Mouse (Mus musculus) frontal cortex, adult 2 months (tissue): ENCODE measurements around the gene Rbm45. TPM values are rescaled to one million over a fixed set of nuclear protein-coding genes. Genes with fewer than 3 reads are reported as not detected.

ENCODE experiments used
- DNase-seq, 2 experiments: peaks; one replicate each; pipeline ENCODE4 v3.0.0; 2022; ENCODE audit warnings: low spot score in 1 of 2; ENCODE audit errors: extremely low spot score in 1 of 2
- polyA plus RNA-seq: library from polyadenylated mRNA; depleted of rRNA; stranded (reverse); fragments of >200 nt; gene quantifications from 2 replicates; pipeline ENCODE4 v1.2.3, GENCODE M21; 2012; rRNA removed

Rbm45 gene
- polyA plus RNA-seq = 23.6 and 29.4 TPM in 2 replicates

DNA sequence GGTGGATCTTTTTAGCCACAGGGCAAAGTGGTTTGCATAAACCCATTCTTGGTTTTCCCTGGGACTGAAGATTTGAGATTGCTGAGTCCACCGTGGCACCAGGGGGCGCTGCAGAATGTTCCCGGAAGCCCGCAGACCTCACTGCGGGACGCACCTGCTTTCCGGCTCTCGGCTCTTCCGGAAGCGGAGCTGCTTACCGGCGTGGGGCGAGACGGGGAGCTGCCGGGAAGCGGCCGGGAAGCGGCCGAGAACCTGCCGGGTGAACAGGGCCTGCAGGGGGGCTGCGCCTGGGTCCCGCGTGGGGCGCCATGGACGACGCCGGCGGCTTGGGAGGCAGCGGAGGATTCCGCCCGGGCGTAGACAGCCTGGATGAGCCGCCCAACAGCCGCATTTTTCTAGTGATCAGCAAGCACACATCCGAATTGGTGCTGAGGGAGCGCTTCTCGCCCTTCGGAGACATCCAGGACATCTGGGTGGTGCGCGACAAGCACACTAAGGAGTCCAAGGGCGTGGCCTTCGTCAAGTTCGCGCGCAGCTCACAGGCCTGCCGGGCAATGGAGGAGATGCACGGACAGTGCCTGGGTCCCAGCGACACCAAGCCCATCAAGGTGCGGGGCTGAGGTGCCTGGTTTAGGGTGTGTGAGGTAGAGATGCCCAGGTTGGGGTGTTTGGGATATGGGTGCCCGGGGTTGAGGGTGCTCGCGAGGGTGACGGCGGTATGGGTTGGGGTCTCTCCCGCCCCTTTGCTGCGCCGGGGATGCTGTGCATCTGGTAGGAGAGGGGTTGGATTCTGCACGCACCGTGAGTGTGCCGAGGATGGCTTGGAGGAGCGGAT lies at the start of gene Rbm45:
Gene Rbm45 (plus strand): TSS at position 164 of the 835 bp plus-strand sequence.
- DNase-seq = peak; percentile 49 to 94

DNA sequence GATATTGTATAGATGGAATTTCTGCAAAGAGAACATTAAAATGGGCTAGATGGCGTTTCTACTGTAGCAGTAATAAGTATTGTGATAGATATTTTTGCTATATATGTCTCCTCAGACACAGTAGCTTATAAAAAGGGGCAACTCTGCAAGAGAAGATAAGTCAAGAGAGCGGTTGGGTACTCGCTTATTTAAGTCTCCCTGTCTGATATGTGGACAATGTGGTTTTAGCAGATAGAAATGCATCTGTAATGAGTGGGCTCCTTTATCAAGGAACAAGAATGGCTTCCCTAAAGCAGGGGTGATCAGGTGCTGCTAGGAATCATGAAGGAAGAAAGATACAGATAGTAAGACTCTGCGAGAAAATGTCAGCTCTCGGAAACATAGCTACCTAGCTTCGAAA lies 49.4 kb upstream of the Rbm45 start:
- DNase-seq = no peak

DNA sequence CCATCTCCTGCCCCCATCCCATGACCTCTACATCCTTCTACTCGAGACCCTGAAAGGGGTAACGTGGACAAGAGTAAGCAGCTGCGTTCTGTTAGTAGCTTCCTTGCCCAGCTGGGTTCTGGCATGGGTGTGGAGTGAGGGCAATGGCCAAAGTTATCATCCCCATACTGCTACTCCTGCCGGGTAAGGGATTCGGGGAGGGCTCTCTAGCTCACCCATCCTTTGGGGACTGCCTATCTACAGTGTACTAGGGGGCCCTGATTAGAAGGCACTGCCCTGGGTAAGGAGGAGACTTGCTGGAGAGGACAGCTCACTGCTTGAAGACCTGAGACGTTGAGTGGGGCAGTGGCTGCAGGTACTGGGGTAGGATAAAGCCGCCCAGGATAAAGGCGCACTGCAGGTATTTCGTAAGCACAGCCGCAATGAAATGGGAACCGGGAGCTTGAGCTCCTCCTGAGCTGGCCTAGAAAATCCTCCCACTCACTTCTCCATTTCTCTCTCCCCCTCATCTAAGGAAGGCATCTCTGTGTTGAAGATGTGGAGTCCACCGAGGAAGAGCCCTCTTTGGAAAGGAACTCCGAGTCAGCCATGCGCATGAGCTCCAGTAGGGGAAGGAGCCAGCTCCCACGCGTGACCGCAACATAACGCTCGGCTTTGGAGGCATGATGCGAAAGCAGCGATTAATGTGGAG lies 46.5 kb upstream of the Rbm45 start:
- DNase-seq = peak; percentile 10 to 39

DNA sequence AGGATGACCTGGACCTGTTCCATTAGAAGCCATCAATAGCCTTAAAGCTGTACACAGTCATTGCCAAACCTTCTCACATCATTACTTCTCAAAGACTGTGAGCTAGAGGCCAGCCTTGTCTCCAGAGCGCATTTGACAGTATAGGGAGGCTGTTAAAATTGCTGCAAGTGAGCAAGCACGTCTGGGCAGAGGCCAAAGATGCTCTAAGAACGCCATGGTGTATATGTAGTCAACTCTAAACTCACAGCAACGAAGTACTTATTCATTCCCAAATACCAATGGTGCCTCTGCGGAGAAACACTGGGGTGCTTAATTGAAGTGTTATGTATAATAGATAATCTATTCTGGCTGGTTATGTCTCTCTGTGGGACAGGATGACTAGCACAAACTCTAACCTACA lies 45.3 kb upstream of the Rbm45 start:
- DNase-seq = no peak

DNA sequence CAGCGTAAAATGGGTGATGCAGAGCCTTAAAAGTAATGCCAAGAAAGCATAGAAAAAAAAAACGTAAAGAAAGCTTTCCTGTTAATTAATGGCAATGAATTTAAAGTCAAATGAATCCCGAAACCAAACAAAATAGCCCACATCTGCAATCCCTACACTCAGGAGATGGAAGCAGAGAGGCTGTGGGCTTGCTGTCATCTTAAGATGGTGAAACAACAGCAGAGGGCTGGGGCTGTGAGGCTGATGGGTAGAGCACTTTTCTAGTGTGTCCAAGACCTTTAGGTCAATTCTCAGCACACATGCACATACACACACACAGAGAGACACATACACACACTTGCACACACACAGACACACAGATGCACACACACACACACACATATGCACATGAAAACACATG lies 43.6 kb upstream of the Rbm45 start:
- no peak for DNase-seq

DNA sequence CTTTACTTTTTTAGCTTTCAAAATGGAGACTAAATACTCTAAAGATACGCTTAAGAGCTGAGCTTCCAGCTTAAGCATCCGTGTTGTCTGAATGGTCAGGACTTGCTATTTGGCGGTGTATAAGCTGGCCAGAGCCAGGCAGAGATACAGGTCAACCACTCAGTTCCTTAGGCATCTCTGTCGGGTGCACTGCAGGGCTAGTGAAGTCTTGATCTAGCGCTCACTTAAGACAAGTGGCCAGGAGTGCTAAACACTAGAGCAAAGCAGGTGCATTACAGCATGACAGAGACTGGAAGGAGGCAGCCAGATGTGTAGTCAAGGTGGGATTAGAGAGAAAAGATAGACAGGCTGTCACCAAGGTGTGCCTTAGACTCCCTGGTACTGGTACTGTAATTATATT lies 39.7 kb upstream of the Rbm45 start:
- DNase-seq = no peak

DNA sequence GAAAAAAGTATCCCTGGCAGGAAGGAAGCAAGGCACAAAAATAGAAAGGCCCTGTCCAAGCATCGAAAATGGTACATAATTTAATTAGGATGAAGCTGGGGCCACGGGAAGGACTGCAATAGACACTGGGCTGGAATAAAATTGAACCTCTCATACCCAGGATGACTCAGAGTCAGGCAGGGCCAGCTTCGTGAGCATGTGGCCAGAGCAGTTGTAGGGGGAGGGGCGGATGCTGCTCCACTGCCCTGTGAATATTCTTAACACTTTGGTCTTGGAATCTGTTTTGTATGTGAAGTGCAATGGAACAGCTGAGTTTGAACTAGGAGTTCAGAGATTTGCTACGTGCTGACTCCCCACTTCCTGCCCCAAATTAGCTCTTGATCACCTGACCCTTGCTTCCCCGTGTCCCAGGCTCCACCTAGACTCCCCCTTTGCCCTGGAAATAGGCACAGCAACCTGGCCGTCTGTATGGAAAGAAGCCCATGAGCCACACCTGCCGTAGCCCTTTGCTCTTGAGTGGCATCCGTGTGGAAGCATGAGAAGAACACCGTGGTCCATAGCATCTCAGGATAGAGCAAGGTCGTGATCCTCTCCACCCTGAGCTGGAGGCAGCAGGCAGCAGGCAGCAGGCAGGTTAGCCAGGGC lies 37.5 kb upstream of the Rbm45 start:
- DNase-seq = no peak

DNA sequence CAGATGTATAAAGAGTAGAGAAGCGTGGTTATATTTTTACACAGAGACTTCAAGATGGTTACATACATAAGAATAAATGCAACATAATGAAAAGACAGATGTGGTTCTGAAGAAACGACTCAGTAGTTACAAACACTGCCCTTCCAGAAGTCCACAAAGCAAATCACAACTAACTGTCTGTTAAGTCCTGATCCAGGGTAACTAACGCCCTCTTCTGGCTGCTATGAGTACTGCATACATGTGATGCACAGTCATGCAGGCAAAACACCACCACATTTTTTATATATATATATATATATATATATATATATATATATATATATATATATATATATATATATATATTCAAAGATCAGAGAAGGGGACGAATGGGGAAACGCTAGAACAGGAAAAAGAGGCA lies 35.2 kb upstream of the Rbm45 start:
- DNase-seq = no peak

DNA sequence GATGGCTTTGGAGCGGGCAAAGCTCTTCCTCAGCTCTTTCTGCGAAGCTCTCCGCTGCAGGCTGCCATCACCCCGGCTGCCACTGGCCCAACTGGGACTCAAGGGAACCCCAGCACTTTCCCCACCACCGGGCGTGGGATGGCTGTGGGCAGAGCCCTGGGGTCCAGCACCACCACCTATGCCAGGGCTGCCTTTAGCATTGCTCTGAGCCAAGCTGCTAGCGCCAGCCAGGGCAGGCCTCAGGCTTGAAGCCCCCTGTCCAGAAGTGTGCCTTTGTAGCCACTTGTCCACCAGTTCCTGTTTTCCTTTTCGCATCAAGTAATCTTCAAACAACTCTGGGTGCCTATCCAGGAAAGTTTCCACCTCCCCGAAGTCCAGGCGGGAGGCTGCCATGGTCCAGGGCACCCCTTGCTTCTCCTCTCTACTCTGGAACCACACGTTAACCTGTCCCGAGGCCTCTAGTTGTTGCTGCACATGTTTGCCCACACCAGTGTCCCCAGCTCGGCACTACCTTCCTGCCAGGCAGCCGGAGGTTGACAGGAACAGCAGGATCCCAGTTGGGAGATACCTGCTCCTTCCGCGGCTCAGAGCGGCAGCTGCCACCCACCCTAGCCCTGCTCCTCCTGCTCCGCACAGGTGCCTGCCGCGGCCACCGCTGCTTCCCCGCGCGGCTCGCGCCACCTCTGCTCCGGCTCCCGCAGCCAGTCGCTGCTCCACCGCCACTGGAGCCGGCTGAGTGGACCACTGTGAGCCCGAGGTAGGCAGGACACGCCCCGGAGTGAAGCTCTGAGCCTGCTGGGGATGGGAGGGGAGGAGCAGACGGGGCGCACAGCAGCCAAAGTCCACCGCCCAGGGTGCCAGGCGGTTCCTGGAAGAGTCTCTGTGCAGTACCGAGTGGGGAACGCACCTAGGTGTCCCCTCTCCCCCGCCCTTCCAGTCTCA lies 31.3 kb upstream of the Rbm45 start, which contains the start of gene Pde11a:
Gene Pde11a (minus strand): TSS at position 560 of the 942 bp plus-strand sequence.
- peak in 1 of 2 experiments; percentile 11 for DNase-seq

DNA sequence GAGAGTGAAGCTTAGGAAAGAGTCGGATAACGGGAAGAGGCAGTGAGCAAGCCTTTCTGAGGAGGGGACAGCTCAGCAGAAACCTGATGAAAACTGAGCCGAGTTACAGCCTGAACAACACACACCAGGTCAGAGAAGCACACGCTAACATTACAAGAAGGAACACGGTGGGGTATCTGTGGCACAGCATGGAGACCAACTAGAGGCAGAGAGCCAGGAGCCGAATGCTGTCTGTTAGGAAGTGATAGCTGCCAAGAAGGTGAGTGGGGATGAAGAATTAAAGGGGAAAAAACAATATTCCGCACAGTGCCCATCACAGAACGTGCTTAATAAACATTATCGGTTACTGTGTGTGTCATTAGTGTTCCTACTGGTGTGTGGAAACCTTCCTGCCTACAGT lies 27.6 kb upstream of the Rbm45 start:
- DNase-seq = no peak

DNA sequence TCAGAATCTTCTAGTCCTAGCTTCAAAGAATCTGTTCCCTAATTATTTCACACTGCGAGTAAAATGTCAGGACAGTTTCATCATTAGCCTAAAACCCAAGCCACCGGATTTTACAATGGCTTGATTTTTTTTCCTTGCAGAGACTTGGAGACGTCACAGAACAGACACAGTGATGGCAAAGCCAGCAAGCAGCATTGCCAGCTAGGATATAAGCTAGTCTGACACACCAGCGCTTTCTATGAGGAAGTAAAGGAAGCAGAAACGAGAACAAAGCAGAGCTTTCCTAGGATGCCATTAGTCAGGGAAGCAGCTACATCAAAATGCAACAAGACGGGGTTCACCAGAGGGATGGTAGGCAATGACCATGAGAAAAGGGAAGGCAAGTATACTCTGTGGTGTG lies 21.9 kb upstream of the Rbm45 start:
- DNase-seq = no peak

DNA sequence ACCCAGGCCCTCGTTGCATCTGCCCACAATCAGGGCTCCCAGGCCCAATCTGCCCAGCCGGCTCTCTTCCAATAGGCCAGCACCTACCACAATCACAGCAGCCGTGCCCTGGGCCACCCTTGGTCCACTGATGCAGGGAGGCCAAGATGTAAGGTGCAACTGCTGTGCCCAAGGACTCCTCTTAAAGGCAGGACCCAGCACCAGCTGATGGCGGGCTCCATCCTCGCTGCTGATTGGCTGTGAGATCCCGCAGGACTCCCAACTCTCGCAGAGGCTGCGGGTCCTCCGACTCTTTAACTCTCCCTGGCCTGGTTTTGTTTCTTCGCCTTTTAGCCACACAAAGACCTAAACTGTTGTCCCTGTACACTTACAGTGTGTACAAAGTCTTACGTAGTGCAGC lies 9.6 kb upstream of the Rbm45 start, which contains the start of gene Cyct:
Gene Cyct (minus strand): TSS at position 225 of the 400 bp plus-strand sequence.
- DNase-seq = no peak

DNA sequence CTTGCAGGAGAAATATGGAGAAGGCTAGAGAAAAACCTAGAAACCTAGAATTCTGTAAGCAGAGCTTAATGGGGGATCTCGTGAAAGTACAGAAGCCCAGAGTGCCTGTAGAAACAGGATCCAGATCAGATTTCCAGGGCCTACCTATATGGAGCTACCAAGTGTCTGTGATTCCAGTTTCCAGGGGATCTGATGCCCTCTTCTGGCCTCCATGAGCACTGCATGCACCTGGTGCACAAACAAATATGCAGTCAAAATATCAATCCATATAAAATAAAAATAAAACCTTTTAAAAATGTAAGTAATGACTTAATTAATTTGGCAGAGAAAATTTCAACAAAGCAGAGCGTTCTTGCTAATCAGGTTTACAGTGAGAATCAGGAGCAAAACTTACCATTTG lies 7.7 kb upstream of the Rbm45 start:
- peak in 1 of 2 experiments; percentile 22 for DNase-seq

DNA sequence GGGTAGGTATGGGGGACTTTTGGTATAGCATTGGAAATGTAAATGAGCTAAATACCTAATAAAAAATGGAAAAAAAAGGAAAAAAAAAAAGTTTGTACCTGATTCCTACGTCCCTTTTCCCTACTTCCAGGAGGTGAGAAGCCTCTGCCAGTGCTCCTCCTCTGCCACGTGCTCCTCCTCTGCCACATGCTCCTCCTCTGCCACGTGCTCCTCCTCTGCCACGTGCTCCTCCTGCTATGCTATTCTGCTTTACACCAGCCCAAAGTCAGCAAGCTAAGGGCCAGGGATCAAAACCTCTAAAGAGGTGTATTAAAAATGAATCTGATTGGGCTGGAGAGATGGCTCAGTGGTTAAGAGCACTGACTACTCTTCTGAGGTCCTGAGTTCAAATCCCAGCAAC lies 4.0 kb upstream of the Rbm45 start:
- no peak for DNase-seq

DNA sequence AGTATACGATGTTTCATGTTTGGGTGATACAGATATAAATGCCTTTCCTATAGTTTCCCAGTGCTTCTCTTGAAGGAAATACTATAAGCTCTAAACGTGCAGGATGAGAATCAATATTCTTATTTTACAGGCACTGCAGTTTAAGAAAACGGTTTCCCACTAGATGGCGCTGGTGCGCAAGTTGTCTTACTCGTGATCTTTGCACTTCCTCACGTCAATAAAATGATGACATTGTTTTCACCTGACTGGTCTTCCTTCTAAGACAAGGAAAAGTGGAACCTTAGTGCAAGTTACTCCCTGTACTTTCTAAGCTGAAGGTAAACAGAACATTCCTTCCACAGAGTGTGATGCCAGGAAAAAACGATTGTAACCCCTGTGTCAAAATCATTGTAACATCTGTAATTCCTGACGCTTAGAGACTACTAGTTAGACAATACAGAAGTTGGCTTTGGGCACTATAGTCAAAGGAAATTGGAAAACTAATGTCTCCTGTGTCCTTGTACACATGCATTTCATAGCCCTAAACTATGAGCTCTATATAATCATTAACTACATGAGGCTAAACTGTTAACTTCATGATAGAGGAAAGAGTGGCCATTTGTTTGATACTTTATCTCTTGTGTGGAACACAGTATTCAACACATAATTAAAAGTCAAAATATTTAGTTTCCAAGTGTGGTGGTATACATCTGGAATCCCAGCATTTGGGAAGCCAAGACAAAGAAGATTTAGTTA lies 2.4 kb upstream of the Rbm45 start:
- peak; percentile 30 to 93 for DNase-seq

DNA sequence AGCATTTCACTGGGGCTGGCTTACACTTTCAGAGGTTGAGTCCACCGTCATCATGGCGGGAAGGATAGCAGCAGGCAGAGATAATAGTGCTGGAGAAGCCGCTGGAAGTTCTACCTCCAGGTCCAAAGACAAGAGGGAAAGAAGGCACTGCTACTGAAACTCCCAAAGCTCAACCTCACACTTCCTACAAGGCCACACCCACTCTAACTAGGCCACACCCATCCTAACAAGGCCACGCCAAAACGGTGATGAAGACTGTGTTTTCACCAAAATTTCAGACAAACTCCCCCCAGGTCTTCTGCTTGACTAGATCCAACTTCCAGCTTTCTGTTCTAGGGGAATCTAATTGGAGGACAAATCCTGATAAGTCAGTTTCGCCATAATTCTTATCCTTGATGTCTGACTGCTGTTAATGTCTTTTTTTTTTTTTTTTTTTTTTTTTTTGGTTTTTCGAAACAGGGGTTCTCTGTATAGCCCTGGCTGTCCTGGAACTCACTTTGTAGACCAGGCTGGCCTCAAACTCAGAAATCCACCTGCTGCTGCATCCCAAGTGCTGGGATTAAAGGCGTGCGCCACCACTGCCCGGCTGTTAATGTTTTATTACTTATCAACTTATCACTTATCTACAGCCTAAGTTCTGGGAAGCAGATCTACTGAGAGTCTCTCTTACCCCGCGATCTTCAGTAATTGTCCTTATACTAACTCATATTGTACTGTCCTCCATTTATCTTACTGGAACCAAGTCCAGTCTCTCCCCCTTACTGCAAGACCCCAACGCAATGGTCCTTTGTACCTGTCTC lies 723 bp upstream of the Rbm45 start:
- no peak for DNase-seq

DNA sequence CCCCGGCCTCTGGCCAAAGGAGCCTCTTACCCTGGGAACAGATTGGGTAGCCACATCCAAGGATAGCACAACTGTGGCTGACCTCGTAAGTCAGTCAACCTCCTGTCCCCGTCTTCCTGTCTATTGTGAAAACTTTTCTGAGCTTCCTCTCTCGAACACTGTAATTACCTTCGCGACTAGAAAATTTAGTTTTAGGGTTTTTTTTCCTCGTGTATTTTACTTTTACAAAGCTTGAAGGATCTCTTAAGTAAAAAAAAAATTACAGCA lies 805 bp downstream of the Rbm45 start:
- no peak for DNase-seq

DNA sequence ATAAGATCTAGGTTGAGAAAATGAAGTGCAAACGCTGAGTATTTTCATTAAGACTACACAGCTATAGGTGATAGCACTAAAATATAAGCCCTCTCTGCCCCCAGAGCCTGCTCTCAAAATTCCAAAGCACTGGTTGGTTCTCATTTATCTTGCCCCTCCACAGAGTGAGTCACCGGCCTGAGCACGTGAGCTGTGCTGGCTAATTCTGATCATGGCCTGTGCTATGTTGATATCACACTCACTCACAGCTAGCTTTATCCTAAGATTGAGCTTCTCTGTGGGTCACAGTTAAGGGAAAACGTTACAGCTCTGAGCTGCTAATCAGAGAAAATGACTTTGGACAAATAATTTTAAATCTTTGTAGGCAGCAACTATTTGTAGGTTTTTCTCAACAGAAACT lies 2.5 kb downstream of the Rbm45 start:
- no peak for DNase-seq
